In the genomic region with DNA sequence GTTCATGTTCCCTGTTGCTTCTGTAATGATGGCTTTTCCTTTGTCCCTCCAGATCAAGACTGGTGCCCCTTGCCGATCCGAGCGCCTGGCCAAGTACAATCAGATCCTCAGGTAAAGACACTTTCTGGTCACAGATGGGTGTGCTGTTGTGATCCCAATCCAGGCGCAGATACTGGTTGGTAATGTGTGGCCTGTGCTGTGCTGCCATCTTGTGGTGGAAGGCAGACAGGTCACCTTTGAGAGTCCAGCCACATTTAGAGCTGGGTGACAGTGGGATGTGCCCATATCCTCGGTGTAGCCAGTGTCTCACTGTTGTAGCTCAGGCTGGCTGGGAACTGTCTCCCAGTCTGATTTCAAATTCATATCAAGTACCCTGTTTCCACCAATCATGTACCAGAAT, we compare ENCODE assay signal across 9 mouse cellular contexts. TPM values are rescaled to one million over a fixed set of nuclear protein-coding genes. Genes with fewer than 3 reads are reported as not detected.
DNase-seq lines count a peak whose midpoint lies in the region; ATAC-seq lines count a peak whose summit lies in the region.
"Had no signal": no experiment of that assay in that cellular context is flagged by ENCODE, and none has a peak within 500 bp of the region (broad histone marks: within the 10 kb centered on the region; RNA-seq: fewer than 3 reads in every experiment).

No protein-coding gene starts in this region.

- peak; percentile 96 for DNase-seq in heart, adult 11 months
- DNase-seq in heart, postnatal 25 days (ENCODE audit: low spot score): no peak
- peak; percentile 72 for DNase-seq in adrenal gland, postnatal 25 days
- DNase-seq in left cerebral cortex, postnatal 10 days (ENCODE audit: extremely low spot score in 1 of 2, low spot score in 2 of 2): peak; percentile 71 to 80
- peak; percentile 75 for DNase-seq in skeletal muscle tissue, adult 2 months (ENCODE audit: low read depth, low spot score)

- no peaks in the 10 kb centered on the region for H3K9me3 ChIP-seq in hindbrain, embryonic 13.5 days

- intact Hi-C loops in heart, postnatal 25 days (cut with DNase I): loop anchor here (2.0 kb wide), 1 partner anchor 71 kb away; no protein-coding TSS in a partner anchor
- intact Hi-C loops in left cerebral cortex, postnatal 10 days (cut with DNase I): no loop called here

- ATAC-seq in erythroblast, adult 5-6 weeks (replicated peaks; ENCODE audit: low FRiP score, poor library complexity, severe bottlenecking): peak; percentile 86
- peak; percentile 37; the same call in 1 of the 2 replicates for ATAC-seq in hindbrain, embryonic 13.5 days (ENCODE audit: low FRiP score)
- ATAC-seq in megakaryocyte-erythroid progenitor cell, adult 5-6 weeks (replicated peaks; ENCODE audit: low FRiP score, low TSS enrichment, poor library complexity, severe bottlenecking): peak; percentile 93

- H3K4me3 ChIP-seq in hindbrain, embryonic 13.5 days: no peak overlapping the region

- H3K9ac ChIP-seq in hindbrain, embryonic 13.5 days: no peak overlapping the region

- H3K36me3 ChIP-seq in hindbrain, embryonic 13.5 days: peaks cover 65% of the 10 kb centered on the region

- H3K4me1 ChIP-seq in hindbrain, embryonic 13.5 days (replicated peaks): peaks cover 33% of the 10 kb centered on the region

- H3K4me2 ChIP-seq in hindbrain, embryonic 13.5 days: no peak overlapping the region

- H3K27me3 ChIP-seq in hindbrain, embryonic 13.5 days: no peaks in the 10 kb centered on the region

- H3K27ac ChIP-seq in hindbrain, embryonic 13.5 days: no peak overlapping the region

- 70% methylated on average over 5 of the region's 5 CpGs for WGBS in hindbrain, embryonic 13.5 days

RNA-seq across cellular contexts. Expression of a gene that starts 11.5 kb away (rescaled TPM):
- 100 to 1,000 TPM; 119 to 136 TPM for total RNA-seq in heart, postnatal 25 days (2021)
- total RNA-seq in adrenal gland, postnatal 25 days (2021): 428 and 430 TPM in 2 replicates
- 111 and 119 TPM in 2 replicates for total RNA-seq in erythroblast, adult 5-6 weeks (2015; ENCODE audit: low replicate concordance)
- 73.2 and 74.7 TPM in 2 replicates for total RNA-seq in erythroblast, adult 5-6 weeks (2017; ENCODE audit: low replicate concordance)
- polyA plus RNA-seq in hindbrain, embryonic 13.5 days (2015; fragmentation: Nextera tagmentation; extraction: Ambion mirVana): 1,025 and 1,119 TPM in 2 replicates
- 100 to 1,000 TPM; 308 to 325 TPM for total RNA-seq in left cerebral cortex, postnatal 10 days (2021)
- total RNA-seq in megakaryocyte-erythroid progenitor cell, adult 5-6 weeks (2014; fragmentation: Nextera tagmentation): 203 and 216 TPM in 2 replicates
- total RNA-seq in megakaryocyte-erythroid progenitor cell, adult 5-6 weeks (2017): 136 and 155 TPM in 2 replicates

RNA-seq across cellular contexts. Expression of a gene that starts 33.4 kb away (rescaled TPM):
- 10 to 100 TPM; 37.8 to 51.5 TPM for total RNA-seq in heart, postnatal 25 days (2021)
- 158 and 177 TPM in 2 replicates for total RNA-seq in adrenal gland, postnatal 25 days (2021)
- total RNA-seq in erythroblast, adult 5-6 weeks (2015; ENCODE audit: low replicate concordance): 11.1 and 22.4 TPM in 2 replicates
- 9.5 and 10.9 TPM in 2 replicates for total RNA-seq in erythroblast, adult 5-6 weeks (2017; ENCODE audit: low replicate concordance)
- polyA plus RNA-seq in hindbrain, embryonic 13.5 days (2015; fragmentation: Nextera tagmentation; extraction: Ambion mirVana): 36.2 and 39.0 TPM in 2 replicates
- 10 to 100 TPM; 85.3 to 88.9 TPM for total RNA-seq in left cerebral cortex, postnatal 10 days (2021)
- 36.1 and 47.6 TPM in 2 replicates for total RNA-seq in megakaryocyte-erythroid progenitor cell, adult 5-6 weeks (2014; fragmentation: Nextera tagmentation)
- total RNA-seq in megakaryocyte-erythroid progenitor cell, adult 5-6 weeks (2017): 7.7 and 17.1 TPM in 2 replicates

RNA-seq across cellular contexts. Expression of a gene that starts 46.9 kb away (rescaled TPM):
- not detected for total RNA-seq in heart, postnatal 25 days (2021)
- 1.1 and 1.3 TPM in 2 replicates for total RNA-seq in adrenal gland, postnatal 25 days (2021)
- not detected in 2 replicates for total RNA-seq in erythroblast, adult 5-6 weeks (2015; ENCODE audit: low replicate concordance)
- total RNA-seq in erythroblast, adult 5-6 weeks (2017; ENCODE audit: low replicate concordance): not detected in 2 replicates
- polyA plus RNA-seq in hindbrain, embryonic 13.5 days (2015; fragmentation: Nextera tagmentation; extraction: Ambion mirVana): not detected in 2 replicates
- not detected for total RNA-seq in left cerebral cortex, postnatal 10 days (2021)
- total RNA-seq in megakaryocyte-erythroid progenitor cell, adult 5-6 weeks (2014; fragmentation: Nextera tagmentation): not detected in 2 replicates
- not detected in 2 replicates for total RNA-seq in megakaryocyte-erythroid progenitor cell, adult 5-6 weeks (2017)
- polyA plus RNA-seq: heart, embryonic 16.5 days had no signal

Comparison
In these comparisons a context has a peak if more than half of its experiments do, and no peak if none do; other contexts are left out.
1. ATAC-seq: peak in every context shown above with its lines; median percentile 93 in megakaryocyte-erythroid progenitor cell, adult 5-6 weeks; 86 in erythroblast, adult 5-6 weeks; 37 in hindbrain, embryonic 13.5 days.